Mouse (Mus musculus): ENCODE results near the gene Vamp1. TPM values are rescaled to one million over a fixed set of nuclear protein-coding genes. Genes with fewer than 3 reads are reported as not detected.

Vamp1 gene
- polyA plus RNA-seq (2016; fragmentation: Nextera tagmentation; extraction: Ambion mirVana) = 4.9 and 5.1 TPM in 2 replicates

- Histone ChIP-seq H3K27me3 (peaks cover 12% of the 10 kb centered on the region), H3K4me3 (peak within 1 kb of the TSS; percentile 69), H3K9me3 (no peaks in the 10 kb centered on the region), H3K4me2 (replicated peaks) (peak within 1 kb of the TSS; percentile 96), H3K9ac (peak within 1 kb of the TSS; percentile 64), H3K27ac (0 out of 2 replicates have a peak within 1 kb of the TSS, but pooled peaks have one; percentile 17), H3K4me1 (peaks cover 6% of the 10 kb centered on the region; the same call in 1 of the 2 replicates), H3K36me3 (no peaks in the 10 kb centered on the region)
- under 1% methylated on average over 48 of the region's 48 CpGs for WGBS
- ATAC-seq (ENCODE audit: insufficient number of reproducible peaks, insufficient read depth, low FRiP score, low TSS enrichment) = peak; percentile 91
Observed at GRCm38 (mm10) chr6:125215148-125215954, at the start of gene Vamp1. Gene Vamp1, plus strand, starts transcription at chr6:125215551.

DNA sequence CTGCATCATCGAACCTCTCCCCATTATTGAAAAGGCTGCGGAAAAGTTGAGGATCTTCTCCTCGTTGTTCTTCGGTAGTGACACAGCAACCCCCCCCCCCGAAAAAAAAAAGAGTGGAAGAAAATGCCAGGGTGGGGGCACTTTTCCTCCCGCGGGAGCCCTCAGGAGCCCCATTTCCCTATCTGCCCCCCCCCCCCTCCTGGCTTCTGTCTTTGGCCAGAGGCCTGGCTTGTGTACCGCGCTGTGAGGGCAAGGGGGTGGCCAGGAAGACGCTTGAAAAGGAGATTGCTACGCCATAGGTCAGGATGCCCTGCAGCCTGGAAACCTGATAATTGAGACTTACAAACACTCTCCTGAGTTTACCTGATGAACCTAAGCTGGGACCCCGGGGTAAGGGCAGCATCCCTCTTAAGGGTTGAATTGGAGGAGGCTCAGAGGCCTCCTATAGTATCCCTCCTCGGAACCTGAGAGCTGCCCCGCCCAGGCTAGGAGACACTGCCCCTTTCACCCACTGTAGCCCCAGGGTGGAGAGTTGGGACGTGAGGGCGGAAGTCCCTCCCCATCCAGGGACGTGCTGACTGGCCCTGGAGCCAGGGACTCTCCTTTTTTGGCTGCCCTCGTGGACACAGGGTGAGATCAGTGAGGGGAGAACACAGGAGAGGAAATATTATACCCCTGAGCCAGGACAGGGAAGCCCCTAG lies 49.1 kb upstream of the Vamp1 start, which contains the start of gene Gapdh:
Gene Gapdh (minus strand): TSS at position 417 of the 701 bp plus-strand sequence.
- ATAC-seq (ENCODE audit: insufficient number of reproducible peaks, insufficient read depth, low FRiP score, low TSS enrichment) = peak; percentile 24; the same call in 1 of the 2 replicates
- H3K27me3 ChIP-seq = no peaks in the 10 kb centered on the region
- H3K4me1 ChIP-seq = peaks cover 42% of the 10 kb centered on the region
- peak within 1 kb of the TSS; percentile 89 for H3K4me3 ChIP-seq
- no peaks in the 10 kb centered on the region for H3K9me3 ChIP-seq
- H3K36me3 ChIP-seq = peaks cover 55% of the 10 kb centered on the region
- peak within 1 kb of the TSS; percentile 99 for H3K9ac ChIP-seq
- peak within 1 kb of the TSS; percentile 91 for H3K27ac ChIP-seq
- H3K4me2 ChIP-seq (replicated peaks) = peak within 1 kb of the TSS; percentile 88
- under 1% methylated on average over 18 of the region's 18 CpGs for WGBS

DNA sequence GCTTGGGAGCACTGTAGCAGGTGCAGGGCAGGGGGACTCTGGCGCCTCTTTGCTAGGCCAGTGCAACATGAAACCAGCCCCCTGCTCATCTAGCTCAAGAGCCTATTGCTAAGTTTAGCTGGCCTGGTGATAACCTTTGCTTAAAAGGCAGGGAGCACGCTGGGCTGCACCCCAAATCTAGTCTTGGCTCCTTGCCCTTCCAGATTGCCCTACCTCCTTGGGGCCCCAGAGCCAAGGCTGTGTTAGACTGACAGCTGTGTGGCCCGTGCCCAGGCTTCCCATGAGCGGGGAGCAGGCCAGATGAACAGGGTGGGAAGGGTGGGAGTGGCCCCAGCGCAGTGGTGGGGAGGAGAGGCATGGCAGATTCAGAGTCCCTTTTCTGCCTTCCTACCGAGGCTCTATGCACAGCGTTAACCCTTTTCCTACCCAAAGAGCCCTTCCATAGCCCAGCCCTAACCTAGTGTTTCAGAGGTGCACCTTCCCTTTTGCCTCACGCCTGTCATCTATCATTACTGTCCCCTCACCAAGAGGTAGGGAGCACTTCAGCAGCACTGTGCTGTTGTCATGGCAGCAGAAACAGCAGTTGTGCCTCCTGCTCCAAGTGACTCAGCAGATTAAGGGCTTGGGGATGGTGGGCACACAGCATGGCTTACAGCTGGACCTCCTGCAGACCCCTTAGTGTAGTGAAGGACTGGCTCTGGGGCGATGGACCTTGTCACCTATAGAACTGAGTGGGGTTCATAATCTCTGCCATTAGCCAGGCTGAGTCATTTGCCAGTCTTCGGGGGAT lies 48.3 kb upstream of the Vamp1 start:
- Histone ChIP-seq H3K4me3 (peak overlapping the region; percentile 89), H3K9me3 (no peaks in the 10 kb centered on the region), H3K27me3 (no peaks in the 10 kb centered on the region), H3K9ac (peak overlapping the region; percentile 47), H3K36me3 (peaks cover 59% of the 10 kb centered on the region), H3K4me1 (peaks cover 38% of the 10 kb centered on the region), H3K4me2 (replicated peaks) (peak overlapping the region; percentile 56), H3K27ac (peak overlapping the region; percentile 91)
- WGBS = 21% methylated on average over 10 of the region's 10 CpGs
- peak; percentile 3; the same call in 1 of the 2 replicates for ATAC-seq (ENCODE audit: insufficient number of reproducible peaks, insufficient read depth, low FRiP score, low TSS enrichment)

GRCm38 (mm10) chr6:125168086-125168485 lies 47.3 kb upstream of the Vamp1 start:
- Histone ChIP-seq H3K9ac (no peak overlapping the region; the same call in 1 of the 2 replicates), H3K9me3 (no peaks in the 10 kb centered on the region), H3K27me3 (no peaks in the 10 kb centered on the region), H3K4me1 (peaks cover 34% of the 10 kb centered on the region), H3K27ac (no peak overlapping the region), H3K4me3 (no peak overlapping the region), H3K4me2 (replicated peaks) (no peak overlapping the region), H3K36me3 (peaks cover 67% of the 10 kb centered on the region)
- 92% methylated on average over 14 of the region's 14 CpGs for WGBS
- no peak for ATAC-seq (ENCODE audit: insufficient number of reproducible peaks, insufficient read depth, low FRiP score, low TSS enrichment)

DNA sequence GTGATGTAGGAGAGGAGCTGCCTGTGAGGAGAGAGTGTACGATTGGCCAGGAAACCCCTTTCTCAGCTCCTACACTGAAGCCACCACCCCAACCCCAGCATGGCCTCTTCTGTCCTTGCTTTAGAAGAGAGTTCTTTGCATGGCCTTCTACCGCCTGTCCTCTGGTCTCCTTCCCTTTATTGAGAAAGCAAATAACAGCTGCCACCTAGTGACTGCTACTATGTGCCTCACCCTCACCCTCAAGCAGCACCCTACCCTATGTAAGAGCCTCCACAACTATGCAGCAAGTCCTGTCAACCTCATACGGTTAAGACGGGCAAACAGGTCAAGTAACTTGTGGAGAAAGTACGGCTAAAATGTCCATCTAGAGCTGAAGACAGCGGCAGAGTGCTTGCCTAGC lies 45.2 kb upstream of the Vamp1 start:
- peaks cover 80% of the 10 kb centered on the region for H3K36me3 ChIP-seq
- no peak for ATAC-seq (ENCODE audit: insufficient number of reproducible peaks, insufficient read depth, low FRiP score, low TSS enrichment)
- peaks cover 23% of the 10 kb centered on the region for H3K4me1 ChIP-seq
- H3K4me3 ChIP-seq = no peak overlapping the region
- no peak overlapping the region for H3K4me2 ChIP-seq (replicated peaks)
- 89% methylated on average over 6 of the region's 6 CpGs for WGBS
- H3K27me3 ChIP-seq = no peaks in the 10 kb centered on the region
- no peak overlapping the region for H3K9ac ChIP-seq
- H3K9me3 ChIP-seq = no peaks in the 10 kb centered on the region
- H3K27ac ChIP-seq = no peak overlapping the region

DNA sequence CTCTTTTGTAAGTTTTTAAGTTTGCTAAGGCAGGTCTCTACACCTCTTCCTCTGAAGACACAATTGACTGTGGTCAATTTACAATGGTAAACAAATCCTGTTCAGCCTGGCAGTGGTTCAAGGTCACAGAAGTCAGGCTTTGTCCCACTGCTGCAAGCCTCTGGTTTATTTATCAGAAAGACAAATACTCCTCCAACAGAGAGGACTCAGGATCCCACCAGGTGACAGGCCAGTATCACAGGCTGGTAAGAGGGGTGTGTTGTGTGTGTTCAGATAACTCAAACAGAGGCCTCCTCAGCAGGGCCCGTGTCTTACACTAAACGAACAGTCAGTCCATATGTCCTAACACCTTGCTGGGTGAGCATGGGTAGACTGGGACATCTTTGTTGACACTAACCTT lies 42.9 kb upstream of the Vamp1 start:
- no peak overlapping the region for H3K4me2 ChIP-seq (replicated peaks)
- no peak overlapping the region for H3K4me3 ChIP-seq
- H3K27me3 ChIP-seq = no peaks in the 10 kb centered on the region
- H3K27ac ChIP-seq = no peak overlapping the region
- peaks cover 8% of the 10 kb centered on the region for H3K4me1 ChIP-seq
- no peak for ATAC-seq (ENCODE audit: insufficient number of reproducible peaks, insufficient read depth, low FRiP score, low TSS enrichment)
- H3K9ac ChIP-seq = no peak overlapping the region
- H3K36me3 ChIP-seq = peaks cover 100% of the 10 kb centered on the region
- WGBS = 98% methylated on average over 2 of the region's 2 CpGs
- no peaks in the 10 kb centered on the region for H3K9me3 ChIP-seq

DNA sequence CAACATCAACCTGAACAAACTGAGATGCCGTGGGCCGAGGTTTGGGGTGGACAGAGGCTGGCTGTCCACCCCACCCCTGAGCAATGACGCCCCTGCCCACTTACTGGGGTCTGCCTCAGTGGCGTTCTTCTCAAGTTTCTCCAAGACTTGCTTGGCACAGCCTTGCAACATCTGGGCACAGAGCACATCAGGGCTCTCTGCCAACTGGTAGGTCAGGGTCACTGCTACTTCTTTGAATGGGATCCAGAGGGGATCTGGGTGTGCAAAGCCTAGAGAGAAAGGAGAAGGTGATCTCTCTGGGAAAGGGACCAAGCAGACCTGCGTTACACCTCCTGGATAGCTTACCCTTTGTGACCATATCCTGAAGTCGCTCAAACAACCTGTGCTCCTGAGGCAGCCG lies 42.1 kb upstream of the Vamp1 start:
- no peaks in the 10 kb centered on the region for H3K27me3 ChIP-seq
- peaks cover 100% of the 10 kb centered on the region for H3K36me3 ChIP-seq
- no peak overlapping the region for H3K9ac ChIP-seq
- 90% methylated on average over 7 of the region's 7 CpGs for WGBS
- H3K4me2 ChIP-seq (replicated peaks) = no peak overlapping the region
- H3K9me3 ChIP-seq = no peaks in the 10 kb centered on the region
- 0 out of 2 replicates have a peak, but pooled peaks cover under 1% of the 10 kb centered on the region for H3K4me1 ChIP-seq
- no peak overlapping the region for H3K27ac ChIP-seq
- no peak for ATAC-seq (ENCODE audit: insufficient number of reproducible peaks, insufficient read depth, low FRiP score, low TSS enrichment)
- H3K4me3 ChIP-seq = no peak overlapping the region

DNA sequence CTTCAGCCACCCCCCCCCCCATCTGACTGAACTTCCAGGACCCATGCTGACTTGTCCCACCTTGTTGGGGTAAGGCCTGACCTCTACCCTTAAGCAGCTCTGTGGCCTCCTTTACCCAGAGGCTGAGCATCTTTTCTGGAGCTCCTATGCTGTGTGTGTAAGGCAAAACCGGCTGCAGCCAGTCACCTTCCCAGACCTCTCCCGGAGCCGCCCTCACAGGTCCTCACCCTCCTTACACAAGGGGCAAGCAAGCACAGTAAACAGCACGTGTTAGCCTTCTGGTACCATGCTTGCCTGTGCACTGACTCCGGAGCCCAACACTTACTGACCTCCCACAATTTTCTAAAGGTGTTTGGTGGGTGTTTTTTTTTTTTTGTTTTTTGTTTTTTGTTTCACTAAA lies 39.9 kb upstream of the Vamp1 start:
- ATAC-seq (ENCODE audit: insufficient number of reproducible peaks, insufficient read depth, low FRiP score, low TSS enrichment) = no peak
- 92% methylated on average over 5 of the region's 5 CpGs for WGBS
- H3K4me3 ChIP-seq = no peak overlapping the region
- no peak overlapping the region for H3K4me2 ChIP-seq (replicated peaks)
- H3K9me3 ChIP-seq = no peaks in the 10 kb centered on the region
- H3K27ac ChIP-seq = no peak overlapping the region
- H3K4me1 ChIP-seq = no peaks in the 10 kb centered on the region
- no peak overlapping the region for H3K9ac ChIP-seq
- peaks cover 99% of the 10 kb centered on the region for H3K36me3 ChIP-seq
- no peaks in the 10 kb centered on the region for H3K27me3 ChIP-seq

DNA sequence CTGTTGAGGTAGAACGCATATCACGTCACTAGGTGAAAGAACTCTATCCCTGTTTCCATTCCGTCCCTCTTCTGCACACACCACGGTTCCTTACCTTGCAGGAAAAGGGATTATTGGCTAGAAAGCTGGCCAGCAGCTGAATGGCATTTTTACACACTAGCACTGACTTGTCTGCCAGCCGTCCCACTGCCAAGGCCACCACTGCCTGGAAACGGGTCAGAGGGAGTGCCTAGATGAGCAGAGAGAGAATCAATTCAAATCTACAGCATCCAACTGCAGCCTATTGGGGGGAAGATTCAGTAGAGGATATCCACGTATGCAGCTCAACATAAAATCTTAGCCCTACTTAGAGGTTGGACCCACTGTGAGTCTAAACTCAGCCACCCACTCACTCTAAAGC lies 35.8 kb upstream of the Vamp1 start:
- no peak overlapping the region for H3K9ac ChIP-seq
- WGBS = 93% methylated on average over 7 of the region's 7 CpGs
- H3K4me3 ChIP-seq = no peak overlapping the region
- no peak for ATAC-seq (ENCODE audit: insufficient number of reproducible peaks, insufficient read depth, low FRiP score, low TSS enrichment)
- no peaks in the 10 kb centered on the region for H3K9me3 ChIP-seq
- no peak overlapping the region for H3K27ac ChIP-seq
- H3K4me1 ChIP-seq = no peaks in the 10 kb centered on the region
- H3K4me2 ChIP-seq (replicated peaks) = no peak overlapping the region
- peaks cover 91% of the 10 kb centered on the region for H3K36me3 ChIP-seq
- H3K27me3 ChIP-seq = no peaks in the 10 kb centered on the region

GRCm38 (mm10) chr6:125182133-125182532 lies 33.2 kb upstream of the Vamp1 start:
- H3K9ac ChIP-seq = no peak overlapping the region
- H3K36me3 ChIP-seq = peaks cover 91% of the 10 kb centered on the region
- H3K4me1 ChIP-seq = no peaks in the 10 kb centered on the region
- WGBS = 87% methylated on average over 5 of the region's 5 CpGs
- no peak for ATAC-seq (ENCODE audit: insufficient number of reproducible peaks, insufficient read depth, low FRiP score, low TSS enrichment)
- no peak overlapping the region for H3K4me3 ChIP-seq
- no peaks in the 10 kb centered on the region for H3K9me3 ChIP-seq
- no peak overlapping the region for H3K4me2 ChIP-seq (replicated peaks)
- no peak overlapping the region for H3K27ac ChIP-seq
- no peaks in the 10 kb centered on the region for H3K27me3 ChIP-seq

DNA sequence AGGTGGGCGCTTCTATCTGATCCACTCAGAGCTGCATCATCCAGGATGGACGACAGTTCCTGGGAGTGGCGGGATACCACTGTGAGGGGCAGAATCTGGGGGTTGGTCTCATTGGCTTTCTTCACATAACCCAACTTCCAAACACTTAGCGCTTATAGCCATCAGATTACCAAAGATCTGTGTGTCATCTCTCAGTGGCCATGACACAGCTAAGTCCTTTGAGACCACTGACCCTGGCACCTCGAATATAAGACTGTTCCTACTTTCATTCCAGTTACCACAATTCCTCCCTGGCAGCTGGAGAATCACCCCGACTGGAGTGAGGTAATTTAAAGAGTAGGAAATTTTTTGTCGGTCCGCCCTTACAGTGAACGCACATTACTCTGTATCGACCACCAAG lies 29.1 kb upstream of the Vamp1 start:
- Histone ChIP-seq H3K4me2 (replicated peaks) (no peak overlapping the region), H3K4me3 (no peak overlapping the region), H3K4me1 (no peaks in the 10 kb centered on the region), H3K27me3 (no peaks in the 10 kb centered on the region), H3K9ac (no peak overlapping the region), H3K9me3 (no peaks in the 10 kb centered on the region), H3K36me3 (peaks cover 70% of the 10 kb centered on the region), H3K27ac (no peak overlapping the region)
- WGBS = 93% methylated on average over 10 of the region's 10 CpGs
- no peak for ATAC-seq (ENCODE audit: insufficient number of reproducible peaks, insufficient read depth, low FRiP score, low TSS enrichment)
